Mouse (Mus musculus) embryonic facial prominence, embryonic 10.5 days (tissue): ENCODE results near the gene D930048N14Rik. TPM values are rescaled to one million over a fixed set of nuclear protein-coding genes. Genes with fewer than 3 reads are reported as not detected.

Experiments used
- DNase-seq: peaks from one replicate; pipeline ENCODE4 v3.0.0-alpha.2; 2017; ENCODE audit warnings: low spot score
- H3K27ac ChIP-seq: fragments of 300-500 bp; sonication (generic); replicated peaks from 2 replicates; pipeline ENCODE4 v1.5.1; 2016; ENCODE audit warnings: mild to moderate bottlenecking
- H3K27me3 ChIP-seq: fragments of 300-500 bp; sonication (generic); replicated peaks from 2 replicates; pipeline ENCODE4 v1.6.1; 2016; ENCODE audit warnings: low read depth, mild to moderate bottlenecking; ENCODE audit not compliant: poor library complexity, severe bottlenecking
- H3K36me3 ChIP-seq: fragments of 300-500 bp; sonication (generic); replicated peaks from 2 replicates; pipeline ENCODE4 v1.6.1; 2016; ENCODE audit warnings: mild to moderate bottlenecking, moderate library complexity
- H3K4me1 ChIP-seq: fragments of 300-500 bp; sonication (generic); 2 replicates; pipeline ENCODE4 v1.6.1; 2016
- H3K4me3 ChIP-seq: fragments of 300-500 bp; sonication (generic); 2 replicates; pipeline ENCODE4 v1.5.1; 2016; ENCODE audit warnings: mild to moderate bottlenecking, moderate library complexity
- H3K9me3 ChIP-seq: fragments of 300-500 bp; sonication (generic); 2 replicates; pipeline ENCODE4 v1.6.1; 2016; ENCODE audit warnings: mild to moderate bottlenecking
- WGBS: fragments of 180-500 bp; shearing (Covaris S2); methylation state at CpG from one replicate; pipeline ENCODE4 v1.1.7; 2016; 5-methylcytosine and 5-hydroxymethylcytosine counted together
- polyA plus RNA-seq: library from polyadenylated mRNA; unstranded; fragments of >200 nt; fragmentation: Nextera tagmentation; extraction: Ambion mirVana; gene quantifications from 2 replicates; pipeline ENCODE4 v1.2.1, GENCODE M21; 2016

Gene D930048N14Rik
- polyA plus RNA-seq, 1 experiment from 2014 or later = 2.4 TPM

GRCm38 (mm10) chr11:51633721-51634120, 17.0 kb upstream of the D930048N14Rik start:
- Histone ChIP-seq H3K4me1 (peaks cover 30% of the 10 kb centered on the region), H3K4me3 (no peak overlapping the region), H3K36me3 (peaks cover 16% of the 10 kb centered on the region), H3K9me3 (no peaks in the 10 kb centered on the region), H3K27ac (no peak overlapping the region), H3K27me3 (no peaks in the 10 kb centered on the region)
- no peak for DNase-seq
- WGBS = 89% methylated on average over 3 of the region's 3 CpGs

GRCm38 (mm10) chr11:51635127-51635524, 15.6 kb upstream of the D930048N14Rik start:
- Histone ChIP-seq H3K27me3 (no peaks in the 10 kb centered on the region), H3K4me1 (peaks cover 30% of the 10 kb centered on the region), H3K9me3 (no peaks in the 10 kb centered on the region), H3K27ac (peak overlapping the region; percentile 86), H3K36me3 (0 out of 2 replicates have a peak, but pooled peaks cover 5% of the 10 kb centered on the region), H3K4me3 (peak overlapping the region; percentile 90)
- 21% methylated on average over 6 of the region's 6 CpGs for WGBS
- DNase-seq = no peak

GRCm38 (mm10) chr11:51635525-51636322, 15.0 kb upstream of the D930048N14Rik start, which contains the start of gene Rmnd5b:
Rmnd5b (minus strand) TSS chr11:51635896.
- DNase-seq = peak; percentile 89
- Histone ChIP-seq H3K4me3 (peak within 1 kb of the TSS; percentile 90), H3K27me3 (no peaks in the 10 kb centered on the region), H3K27ac (peak within 1 kb of the TSS; percentile 86), H3K36me3 (0 out of 2 replicates have a peak, but pooled peaks cover 5% of the 10 kb centered on the region), H3K9me3 (no peaks in the 10 kb centered on the region), H3K4me1 (peaks cover 30% of the 10 kb centered on the region)
- WGBS = under 1% methylated on average over 61 of the region's 61 CpGs

- Histone ChIP-seq H3K27ac (peak overlapping the region; percentile 86), H3K4me3 (peak overlapping the region; percentile 90), H3K36me3 (0 out of 2 replicates have a peak, but pooled peaks cover 5% of the 10 kb centered on the region), H3K27me3 (no peaks in the 10 kb centered on the region), H3K9me3 (no peaks in the 10 kb centered on the region), H3K4me1 (peaks cover 30% of the 10 kb centered on the region)
- DNase-seq = peak; percentile 79
- WGBS = 6% methylated on average over 6 of the region's 6 CpGs
Measured at GRCm38 (mm10) chr11:51636323-51636684, 14.4 kb upstream of the D930048N14Rik start.

GRCm38 (mm10) chr11:51637971-51638414, 12.8 kb upstream of the D930048N14Rik start:
- H3K36me3 ChIP-seq = peaks cover 20% of the 10 kb centered on the region
- H3K27me3 ChIP-seq = no peaks in the 10 kb centered on the region
- H3K27ac ChIP-seq = peak overlapping the region; percentile 78
- WGBS = 4% methylated on average over 17 of the region's 17 CpGs
- peak overlapping the region; percentile 44 for H3K4me3 ChIP-seq
- DNase-seq = peak; percentile 83
- no peaks in the 10 kb centered on the region for H3K9me3 ChIP-seq
- H3K4me1 ChIP-seq = peaks cover 30% of the 10 kb centered on the region

- Histone ChIP-seq H3K9me3 (no peaks in the 10 kb centered on the region), H3K4me1 (peaks cover 33% of the 10 kb centered on the region), H3K27ac (peak overlapping the region; percentile 78), H3K4me3 (no peak overlapping the region), H3K36me3 (peaks cover 23% of the 10 kb centered on the region), H3K27me3 (peaks cover 4% of the 10 kb centered on the region; the same call in 1 of the 2 replicates)
- no peak for DNase-seq
- WGBS = 61% methylated on average over 5 of the region's 5 CpGs
Measured at GRCm38 (mm10) chr11:51638497-51638896, 12.3 kb upstream of the D930048N14Rik start.

GRCm38 (mm10) chr11:51640748-51641147, 10.0 kb upstream of the D930048N14Rik start:
- H3K4me1 ChIP-seq = peaks cover 38% of the 10 kb centered on the region
- H3K27ac ChIP-seq = peak overlapping the region; percentile 10; the same call in 1 of the 2 replicates
- H3K9me3 ChIP-seq = no peaks in the 10 kb centered on the region
- no peak overlapping the region for H3K4me3 ChIP-seq
- no peak for DNase-seq
- 90% methylated on average over 7 of the region's 7 CpGs for WGBS
- peaks cover 13% of the 10 kb centered on the region; the same call in 1 of the 2 replicates for H3K27me3 ChIP-seq
- peaks cover 43% of the 10 kb centered on the region for H3K36me3 ChIP-seq

- Histone ChIP-seq H3K9me3 (no peaks in the 10 kb centered on the region), H3K27ac (0 out of 2 replicates have a peak overlapping the region, but pooled peaks have one; percentile 2), H3K27me3 (peaks cover 13% of the 10 kb centered on the region; the same call in 1 of the 2 replicates), H3K4me1 (peaks cover 45% of the 10 kb centered on the region), H3K36me3 (peaks cover 46% of the 10 kb centered on the region), H3K4me3 (no peak overlapping the region)
- WGBS = 80% methylated on average over 9 of the region's 9 CpGs
- DNase-seq = no peak
Measured at GRCm38 (mm10) chr11:51643202-51643601, 7.6 kb upstream of the D930048N14Rik start.

- Histone ChIP-seq H3K27ac (peak overlapping the region; percentile 2; the same call in 1 of the 2 replicates), H3K4me3 (no peak overlapping the region), H3K27me3 (peaks cover 13% of the 10 kb centered on the region; the same call in 1 of the 2 replicates), H3K4me1 (peaks cover 45% of the 10 kb centered on the region), H3K9me3 (no peaks in the 10 kb centered on the region), H3K36me3 (peaks cover 46% of the 10 kb centered on the region)
- peak; percentile 28 for DNase-seq
- 48% methylated on average over 15 of the region's 15 CpGs for WGBS
Measured at GRCm38 (mm10) chr11:51643761-51644160, 7.0 kb upstream of the D930048N14Rik start.

- WGBS = 78% methylated on average over 16 of the region's 16 CpGs
- Histone ChIP-seq H3K9me3 (no peaks in the 10 kb centered on the region), H3K36me3 (peaks cover 46% of the 10 kb centered on the region), H3K4me3 (no peak overlapping the region), H3K27me3 (peaks cover 17% of the 10 kb centered on the region), H3K27ac (no peak overlapping the region; the same call in 1 of the 2 replicates), H3K4me1 (peaks cover 50% of the 10 kb centered on the region)
- DNase-seq = no peak
Measured at GRCm38 (mm10) chr11:51644217-51644616, 6.5 kb upstream of the D930048N14Rik start.

- Histone ChIP-seq H3K9me3 (no peaks in the 10 kb centered on the region), H3K4me3 (no peak overlapping the region), H3K27ac (0 out of 2 replicates have a peak overlapping the region, but pooled peaks have one; percentile 20), H3K27me3 (peaks cover 27% of the 10 kb centered on the region), H3K36me3 (peaks cover 46% of the 10 kb centered on the region), H3K4me1 (peaks cover 61% of the 10 kb centered on the region)
- DNase-seq = no peak
- 88% methylated on average over 13 of the region's 13 CpGs for WGBS
Measured at GRCm38 (mm10) chr11:51645293-51645692, 5.5 kb upstream of the D930048N14Rik start.

- H3K4me1 ChIP-seq = peaks cover 70% of the 10 kb centered on the region
- H3K36me3 ChIP-seq = peaks cover 46% of the 10 kb centered on the region
- no peaks in the 10 kb centered on the region for H3K9me3 ChIP-seq
- 74% methylated on average over 7 of the region's 7 CpGs for WGBS
- H3K27ac ChIP-seq = peak overlapping the region; percentile 24; the same call in 1 of the 2 replicates
- no peak overlapping the region for H3K4me3 ChIP-seq
- peaks cover 36% of the 10 kb centered on the region for H3K27me3 ChIP-seq
- no peak for DNase-seq
Measured at GRCm38 (mm10) chr11:51646245-51646644, 4.5 kb upstream of the D930048N14Rik start.
